Mouse (Mus musculus): ENCODE measurements around the gene Has1. TPM values are rescaled to one million over a fixed set of nuclear protein-coding genes. Genes with fewer than 3 reads are reported as not detected.

The Has1 gene
- polyA plus RNA-seq (2012; rRNA removed), result 0.63 and 1.5 TPM in 2 replicates

GRCm38 (mm10) chr17:17855064-17855838 is at the start of gene Has1:
Has1 (minus strand) TSS chr17:17855205.

GRCm38 (mm10) chr17:17887774-17888248 is 32.8 kb upstream of the Has1 start, which contains the start of the genes Fpr2 and Fpr3:
Fpr2 (plus strand) TSS chr17:17887824.
Fpr3 (plus strand) TSS chr17:17887852.

GRCm38 (mm10) chr17:17883840-17884239 is 28.8 kb upstream of the Has1 start, which contains the start of gene Fpr1:
Fpr1 (minus strand) TSS chr17:17883940.

GRCm38 (mm10) chr17:17826751-17827657 is 28.0 kb downstream of the Has1 start, which contains the start of gene Spaca6:
Spaca6 (plus strand) TSS chr17:17827158.

Other genes with a start within 250 kb of the Has1 start
- 11.4 and 12.0 TPM in 2 replicates for gene Lnpep, start 230.2 kb downstream of the Has1 start, polyA plus RNA-seq (2012; rRNA removed)
- not detected in 2 replicates for gene Vmn2r90, start 151.5 kb downstream of the Has1 start, polyA plus RNA-seq (2012; rRNA removed)
- 50.8 and 53.0 TPM in 2 replicates for gene Spaca6, start 28.0 kb downstream of the Has1 start, polyA plus RNA-seq (2012; rRNA removed)
- gene Fpr1, start 28.7 kb upstream of the Has1 start, polyA plus RNA-seq (2012; rRNA removed), result 0.11 and 0.14 TPM in 2 replicates
- gene Fpr2, start 32.6 kb upstream of the Has1 start, polyA plus RNA-seq (2012; rRNA removed), result 0.48 and 0.72 TPM in 2 replicates
- not detected in 2 replicates for gene Fpr3, start 32.6 kb upstream of the Has1 start, polyA plus RNA-seq (2012; rRNA removed)
- not detected in 2 replicates for gene Fpr-rs4, start 166.5 kb upstream of the Has1 start, polyA plus RNA-seq (2012; rRNA removed)
- not detected in 2 replicates for gene Vmn2r124, start 194.2 kb upstream of the Has1 start, polyA plus RNA-seq (2012; rRNA removed)
- gene Vmn2r91, start 229.8 kb upstream of the Has1 start, polyA plus RNA-seq (2012; rRNA removed), result not detected in 2 replicates

All from central nervous system, embryonic 18 days (tissue).